Mouse (Mus musculus): Measurements from ENCODE around the gene Olfr1079.
"Not testable (repeated sequence)": the region's sequence is repeated elsewhere in the genome, so short reads cannot be mapped to it uniquely, and the experiment has no call there.

Gene Olfr1079

DNA sequence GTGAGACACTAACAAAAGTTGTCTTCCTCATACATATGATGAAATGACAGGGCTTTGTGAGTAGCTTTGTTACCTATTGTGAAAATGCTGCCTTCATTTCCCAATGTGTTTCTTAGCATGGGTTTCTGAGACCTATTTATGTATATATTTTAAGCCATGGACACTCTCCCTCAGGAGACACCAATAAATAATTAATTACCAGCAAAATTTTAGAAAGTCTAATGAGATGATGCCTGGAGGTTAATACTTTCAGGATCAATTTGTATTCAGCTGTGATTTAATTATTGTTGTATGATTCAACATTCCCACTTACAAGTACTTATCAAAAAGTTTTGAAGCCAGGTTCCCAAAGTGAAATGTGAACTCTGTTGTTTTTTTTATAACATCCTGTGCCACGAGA lies at the start of gene Olfr1079:
Gene Olfr1079 (minus strand): TSS at position 101 of the 400 bp plus-strand sequence.
- DNase-seq = no peak

DNA sequence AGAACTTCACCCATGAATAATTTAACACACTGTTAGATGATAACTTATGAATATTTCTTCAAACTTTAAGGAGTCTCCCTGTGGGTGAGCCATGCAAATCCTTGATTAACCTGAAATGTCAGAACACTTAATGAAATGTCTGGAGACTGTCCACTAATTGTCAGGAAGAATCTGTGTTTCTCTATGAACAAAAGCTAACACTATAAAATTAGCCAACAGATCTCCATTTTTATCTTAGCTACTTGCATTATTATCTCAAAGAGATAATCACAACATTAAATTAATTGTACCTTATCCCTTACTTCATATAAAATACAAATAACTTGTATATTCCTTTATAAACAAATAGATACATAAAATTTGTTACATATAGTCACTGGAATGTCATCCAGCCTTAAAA lies 15.9 kb upstream of the Olfr1079 start, which contains the start of gene Olfr1080:
Gene Olfr1080 (minus strand): TSS at position 101 of the 400 bp plus-strand sequence.
- not testable (repeated sequence) for DNase-seq

- DNase-seq = no peak
These were observed 11.3 kb downstream of the Olfr1079 start for GRCm38 (mm10) chr2:86530991-86531390.

DNA sequence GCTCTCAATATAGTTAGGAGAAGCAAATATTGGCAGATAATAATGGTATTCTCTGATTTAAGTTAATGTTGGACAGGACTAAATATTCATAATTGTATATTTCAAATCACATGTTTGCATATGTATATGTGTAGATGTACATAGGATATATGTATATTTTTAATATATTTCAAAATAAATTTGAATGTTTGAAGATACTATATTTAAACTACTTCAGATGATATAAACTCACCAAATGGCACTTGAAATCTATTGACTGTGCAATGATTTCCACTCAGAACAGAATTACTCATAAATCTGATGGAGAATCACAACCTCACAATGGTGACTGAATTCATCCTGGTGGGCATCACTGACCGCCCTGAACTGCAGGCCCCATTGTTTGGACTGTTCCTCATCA lies 34.1 kb downstream of the Olfr1079 start, which contains the start of gene Olfr1076:
Gene Olfr1076 (plus strand): TSS at position 301 of the 400 bp plus-strand sequence.
- DNase-seq = no peak

DNA sequence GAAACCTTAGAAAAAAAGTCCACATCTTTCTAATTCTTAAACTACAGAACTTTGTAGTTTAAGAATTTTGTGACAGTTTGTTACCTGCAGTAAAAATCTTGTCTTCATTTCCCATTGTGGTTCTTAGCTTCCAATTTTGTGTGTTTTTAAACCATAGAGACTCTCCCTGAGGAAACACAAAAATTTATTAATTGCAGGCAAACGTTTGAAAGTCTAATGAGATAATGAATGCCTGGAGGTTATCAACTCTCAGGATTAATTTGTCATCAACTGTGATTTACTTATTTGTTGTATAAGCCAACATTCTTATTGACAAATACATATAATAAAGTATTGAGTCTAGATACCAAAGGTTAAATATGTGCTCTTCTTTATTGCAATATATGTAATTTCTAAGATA lies 55.0 kb downstream of the Olfr1079 start, which contains the start of gene Olfr228:
Gene Olfr228 (minus strand): TSS at position 101 of the 400 bp plus-strand sequence.
- DNase-seq = no peak
